Mouse (Mus musculus) ES-Bruce4 (cell line): ENCODE data around the gene Ccdc121.

Experiments
- CTCF ChIP-seq: IDR thresholded peaks from one replicate; pipeline ENCODE4 v1.8.1; 2011; ENCODE audit warnings: low read depth, low read length
- EP300 ChIP-seq: IDR thresholded peaks from 2 replicates; pipeline ENCODE4 v1.6.1; 2011; ENCODE audit warnings: low read depth, low read length; ENCODE audit not compliant: insufficient read depth
- POLR2A ChIP-seq: IDR thresholded peaks from one replicate; pipeline ENCODE4 v1.8.1; 2011; ENCODE audit warnings: low read length; ENCODE audit not compliant: insufficient read depth

GRCm38 (mm10) chr1:181539846-181540769 is 28.9 kb upstream of the Ccdc121 start:
- no peak for TF ChIP-seq POLR2A
- TF ChIP-seq CTCF = no peak
- TF ChIP-seq EP300 = no peak
